Mouse (Mus musculus) brain, embryonic 14.5 days (tissue): ENCODE results near the gene Olfr1331.

Source experiments
- CTCF ChIP-seq: fragments of 200-500 bp; IDR thresholded peaks from 2 replicates; pipeline ENCODE4 v1.5.1; 2012; ENCODE audit warnings: inconsistent platforms, mild to moderate bottlenecking, moderate library complexity, borderline replicate concordance; ENCODE audit not compliant: insufficient read depth, insufficient read length; ENCODE audit errors: extremely low read depth
- POLR2A ChIP-seq: fragments of 200-500 bp; IDR thresholded peaks from 2 replicates; pipeline ENCODE4 v1.6.1; 2012; ENCODE audit warnings: mild to moderate bottlenecking, inconsistent platforms, borderline replicate concordance; ENCODE audit not compliant: poor library complexity, insufficient read depth, insufficient read length, severe bottlenecking; ENCODE audit errors: extremely low read depth

- TF ChIP-seq CTCF: no peak
- no peak for TF ChIP-seq POLR2A
Observed at GRCm38 (mm10) chr4:118888297-118888696, 23.8 kb downstream of the Olfr1331 start, which contains the start of gene Olfr1330.
